Mouse (Mus musculus) kidney, postnatal 4 days (tissue): ENCODE measurements around the gene Gm20683.

Experiments
- DNase-seq, 2 experiments: peaks; one replicate each; pipeline ENCODE4 v3.0.0; 2021; ENCODE audit warnings: mixed read lengths in 2 of 2

The Gm20683 gene

DNA sequence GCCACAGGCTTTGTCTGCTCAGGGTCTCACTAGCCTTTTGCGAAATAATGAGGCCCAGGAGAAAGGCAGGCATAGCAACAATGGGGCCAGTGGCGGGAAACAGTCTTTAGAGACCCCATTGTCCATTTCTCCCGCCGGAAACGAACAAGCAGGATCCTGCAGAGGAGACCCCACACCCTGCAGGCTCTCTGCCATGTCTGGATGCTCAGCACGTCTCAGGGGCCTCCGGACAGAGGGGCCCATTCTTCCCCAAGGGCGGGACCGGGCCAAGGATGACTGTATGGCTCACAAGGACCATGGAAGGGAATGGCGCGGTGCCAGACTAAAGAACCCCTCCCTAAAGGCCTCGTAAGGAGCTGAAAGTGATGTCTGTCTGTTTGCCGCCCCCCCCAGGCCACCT is 47.4 kb downstream of the Gm20683 start:
- DNase-seq, result no peak

DNA sequence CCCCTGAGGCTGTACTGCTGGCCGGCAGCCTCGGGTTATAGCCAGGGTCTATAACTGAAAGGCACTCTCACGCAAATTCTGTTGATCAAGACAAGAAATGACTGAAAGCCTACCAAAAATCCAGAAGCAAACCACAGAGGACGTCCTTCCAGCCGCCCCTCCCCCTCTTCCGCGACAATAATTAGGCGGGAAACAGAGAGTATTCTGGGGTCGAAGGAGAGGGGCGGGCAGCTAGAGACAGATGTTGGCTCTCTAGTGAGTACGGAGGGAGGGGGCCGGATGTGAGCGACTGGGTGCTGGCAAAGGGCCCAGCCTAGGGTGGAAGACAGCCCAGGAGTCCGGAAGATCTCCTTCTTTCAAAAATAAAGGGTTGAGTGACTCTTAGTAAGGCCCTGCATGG is 48.9 kb downstream of the Gm20683 start, which contains the start of gene Fam173a:
TSS of gene Fam173a (minus strand) at position 287 of the 400 bp plus-strand sequence.
- DNase-seq, result peak; percentile 90 to 94

DNA sequence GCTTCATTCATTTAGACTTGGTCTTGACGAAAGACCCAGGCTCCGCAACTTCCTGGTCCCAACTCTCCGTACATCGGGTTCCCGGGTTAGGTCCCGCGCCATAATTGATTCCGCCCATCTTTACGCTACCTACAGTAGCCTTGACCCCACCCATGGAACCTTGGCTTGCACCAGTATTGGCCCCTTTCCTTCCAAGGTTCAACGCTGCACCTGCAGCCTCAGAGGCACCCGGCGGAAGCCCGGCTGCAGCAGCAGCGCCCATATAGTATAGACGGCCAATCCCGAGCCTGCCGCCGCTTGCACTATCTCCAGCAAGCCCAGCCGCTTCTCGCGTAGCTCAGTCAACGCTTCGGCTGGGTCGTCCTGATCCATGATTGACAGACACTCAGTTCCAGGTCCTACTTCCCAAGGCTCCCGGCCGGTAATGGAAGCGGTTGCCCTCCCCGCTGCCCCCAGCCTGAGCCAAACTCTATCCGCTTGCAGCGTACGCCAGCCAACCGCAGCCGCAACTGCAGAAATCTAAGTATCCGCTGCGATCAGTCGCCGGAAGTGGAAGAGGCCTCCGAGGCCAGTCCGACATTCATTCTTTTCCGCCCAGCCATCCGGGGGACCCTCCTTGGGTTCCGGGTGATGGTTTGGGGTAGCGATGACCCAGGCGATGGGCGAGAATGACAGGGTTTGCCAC is 49.6 kb downstream of the Gm20683 start:
- DNase-seq, result peak; percentile 90 to 92

DNA sequence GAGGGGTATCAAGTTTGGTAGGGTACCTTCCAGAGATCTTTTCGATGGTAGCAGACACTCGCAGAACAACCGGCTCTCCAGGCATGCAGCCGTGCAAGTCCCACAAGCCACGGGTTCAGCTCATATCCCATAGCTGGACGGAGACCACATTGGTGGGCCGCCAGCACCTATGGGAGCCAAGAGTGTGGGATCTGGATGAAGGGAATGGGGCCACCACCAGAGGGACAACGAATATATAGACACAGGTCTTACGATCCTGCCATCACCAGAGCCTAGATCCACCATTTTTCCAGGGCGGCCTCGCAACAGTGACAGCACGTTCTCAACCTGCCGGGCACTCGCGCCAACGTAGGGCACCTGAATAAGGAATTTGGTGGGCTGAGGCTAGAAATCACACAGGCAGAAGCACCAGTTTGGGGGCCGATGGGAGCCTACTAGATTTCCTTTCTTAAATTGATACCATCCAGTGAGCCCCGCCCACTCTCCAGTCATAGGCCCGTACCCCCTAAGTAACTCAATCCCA is 50.2 kb downstream of the Gm20683 start:
- DNase-seq, result no peak

DNA sequence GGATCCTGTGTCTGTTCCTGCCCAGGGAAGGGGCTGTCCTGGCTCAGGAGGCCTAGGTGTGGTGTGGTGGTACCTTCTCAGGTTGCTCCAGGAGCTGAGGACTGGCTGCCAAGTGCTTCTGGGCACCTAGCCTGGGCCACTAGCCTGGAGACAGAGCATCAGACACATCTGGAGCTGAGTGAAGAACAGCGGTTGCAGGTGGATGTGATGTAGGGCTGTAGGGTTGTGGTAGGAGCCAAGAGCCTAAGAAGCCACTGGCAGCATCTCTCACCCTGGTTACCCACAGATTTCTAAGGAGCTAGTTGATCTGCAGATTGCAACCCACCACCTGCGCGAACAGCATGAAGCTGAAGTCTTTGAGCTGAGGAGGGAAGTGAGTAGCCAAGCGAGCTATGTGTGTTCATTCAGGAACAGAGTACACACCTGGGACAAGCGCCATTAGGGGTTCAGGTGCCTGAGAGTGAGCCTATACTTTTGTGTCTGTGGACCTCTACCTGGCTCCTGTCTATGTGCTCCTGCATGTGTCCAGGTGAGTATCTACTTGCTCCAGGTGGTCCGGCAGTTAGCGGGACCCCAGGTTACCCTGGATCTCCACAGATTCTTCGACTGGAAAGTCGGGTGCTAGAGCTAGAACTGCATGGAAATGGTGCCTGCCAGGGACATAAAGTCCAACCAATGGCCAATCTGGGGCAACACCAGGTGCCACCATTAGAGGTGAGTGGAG is 54.6 kb downstream of the Gm20683 start:
- DNase-seq, result no peak

DNA sequence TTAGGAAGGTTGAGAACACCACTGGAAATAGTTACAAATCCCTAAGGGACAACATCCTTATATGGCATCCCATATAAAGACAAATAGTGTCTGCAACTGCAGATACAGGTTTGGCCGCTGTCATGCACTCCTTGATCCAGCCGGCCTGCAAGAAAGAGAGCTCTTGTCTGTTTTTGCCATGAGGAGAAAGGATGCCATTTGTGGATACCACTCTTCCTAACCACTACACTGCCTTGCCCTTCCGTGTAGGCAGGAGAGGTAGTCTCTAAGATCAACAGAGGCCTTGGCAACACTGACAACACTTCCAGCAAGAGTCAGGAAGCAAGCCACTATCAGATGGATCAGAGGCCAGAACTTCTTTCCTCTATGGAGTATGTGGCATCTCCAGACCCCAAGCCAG is 55.3 kb downstream of the Gm20683 start, which contains the start of gene Ccdc78:
TSS of gene Ccdc78 (plus strand) at position 301 of the 400 bp plus-strand sequence.
- DNase-seq, result no peak

DNA sequence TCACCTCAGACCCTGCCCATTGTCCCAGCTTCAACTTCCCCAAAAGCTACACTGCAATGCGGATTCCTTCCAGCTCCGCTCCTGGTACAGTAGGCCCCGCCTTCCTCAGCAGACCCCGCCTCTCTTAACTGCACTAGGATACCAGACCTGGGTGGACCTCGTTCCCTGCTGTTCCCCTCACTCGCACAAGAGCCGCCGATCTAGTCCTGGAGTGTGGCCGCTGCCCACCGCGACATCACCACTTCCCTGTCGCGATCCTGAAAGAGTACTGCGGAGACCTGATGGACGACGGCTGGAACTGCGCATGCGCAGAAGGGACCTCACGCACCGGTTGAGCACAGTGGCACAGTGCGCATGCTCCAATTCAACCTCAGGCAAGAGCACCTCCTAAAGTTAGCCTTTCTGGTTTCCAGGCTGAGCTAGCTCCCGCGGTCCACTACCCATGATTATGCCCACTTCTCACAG is 56.2 kb downstream of the Gm20683 start, which contains the start of gene Haghl:
TSS of gene Haghl (minus strand) at position 393 of the 465 bp plus-strand sequence.
- peak; percentile 97 to 99 for DNase-seq
